Mouse (Mus musculus) heart, adult 2 months (tissue): Measurements from ENCODE around the gene Josd2.

Source experiments
- CTCF ChIP-seq: fragments of 200-600 bp; IDR thresholded peaks from 2 replicates; pipeline ENCODE4 v1.8.1; 2022; ENCODE audit warnings: antibody characterized with exemption, mild to moderate bottlenecking, moderate library complexity
- EP300 ChIP-seq: fragments of 200-500 bp; IDR thresholded peaks from 2 replicates; pipeline ENCODE4 v1.6.1; 2011; ENCODE audit warnings: low read depth, low read length, control low read depth; ENCODE audit not compliant: insufficient read depth
- POLR2A ChIP-seq: fragments of 200-500 bp; IDR thresholded peaks from 2 replicates; pipeline ENCODE4 v1.6.1; 2011; ENCODE audit warnings: mild to moderate bottlenecking, low read depth, low read length, control low read depth; ENCODE audit not compliant: insufficient read depth

GRCm38 (mm10) chr7:44464511-44464910 lies 3.3 kb upstream of the Josd2 start:
- TF ChIP-seq CTCF = no peak
- no peak for TF ChIP-seq EP300
- TF ChIP-seq POLR2A = no peak
